Mouse (Mus musculus): ENCODE measurements at regions not wholly inside any gene's neighbourhood (a gene's known extent, or its start where the extent isn't known, plus 50 kb on each side); places are given as distances from the start of the nearest gene placed in this dataset.

GRCm38 (mm10) chr16:7544067-7544466 is 880.9 kb downstream of the Tmem114 start:
- no peak for ATAC-seq
- H3K4me3 ChIP-seq (replicated peaks) = no peak overlapping the region
- no peaks in the 10 kb centered on the region for H3K36me3 ChIP-seq
- H3K27ac ChIP-seq = no peak overlapping the region
- H3K9me3 ChIP-seq = no peaks in the 10 kb centered on the region
- H3K4me2 ChIP-seq (replicated peaks) = no peak overlapping the region
- 21% methylated on average over 4 of the region's 4 CpGs for WGBS
- H3K9ac ChIP-seq (replicated peaks) = no peak overlapping the region
- no peaks in the 10 kb centered on the region for H3K27me3 ChIP-seq
- no peaks in the 10 kb centered on the region for H3K4me1 ChIP-seq (replicated peaks)

GRCm38 (mm10) chr16:7529811-7530210 is 895.1 kb downstream of the Tmem114 start:
- Histone ChIP-seq H3K36me3 (no peaks in the 10 kb centered on the region), H3K9ac (replicated peaks) (no peak overlapping the region), H3K9me3 (no peaks in the 10 kb centered on the region), H3K4me1 (replicated peaks) (peaks cover 18% of the 10 kb centered on the region), H3K4me2 (replicated peaks) (no peak overlapping the region), H3K27ac (no peak overlapping the region), H3K4me3 (replicated peaks) (no peak overlapping the region), H3K27me3 (no peaks in the 10 kb centered on the region)
- WGBS = 85% methylated on average over 2 of the region's 2 CpGs
- ATAC-seq = no peak

GRCm38 (mm10) chr16:7528963-7529362 is 896.0 kb downstream of the Tmem114 start:
- 10% methylated on average over 5 of the region's 5 CpGs for WGBS
- Histone ChIP-seq H3K9ac (replicated peaks) (peak overlapping the region; percentile 24; the same call in 1 of the 2 replicates), H3K27me3 (no peaks in the 10 kb centered on the region), H3K9me3 (no peaks in the 10 kb centered on the region), H3K36me3 (no peaks in the 10 kb centered on the region), H3K4me1 (replicated peaks) (peaks cover 18% of the 10 kb centered on the region), H3K27ac (peak overlapping the region; percentile 70), H3K4me2 (replicated peaks) (peak overlapping the region; percentile 12; the same call in 1 of the 2 replicates), H3K4me3 (replicated peaks) (no peak overlapping the region)
- ATAC-seq = no peak

- WGBS = 51% methylated on average over 6 of the region's 6 CpGs
- no peak overlapping the region; the same call in 1 of the 2 replicates for H3K9ac ChIP-seq (replicated peaks)
- H3K4me1 ChIP-seq (replicated peaks) = peaks cover 18% of the 10 kb centered on the region
- no peak overlapping the region for H3K4me3 ChIP-seq (replicated peaks)
- H3K27ac ChIP-seq = peak overlapping the region; percentile 70
- H3K27me3 ChIP-seq = no peaks in the 10 kb centered on the region
- H3K4me2 ChIP-seq (replicated peaks) = peak overlapping the region; percentile 12; the same call in 1 of the 2 replicates
- no peaks in the 10 kb centered on the region for H3K9me3 ChIP-seq
- no peaks in the 10 kb centered on the region for H3K36me3 ChIP-seq
- ATAC-seq = peak; percentile 68; the same call in 1 of the 2 replicates
These were observed 896.8 kb downstream of the Tmem114 start for GRCm38 (mm10) chr16:7527923-7528776.

GRCm38 (mm10) chr16:7518711-7519110 is 906.2 kb downstream of the Tmem114 start:
- no peaks in the 10 kb centered on the region for H3K36me3 ChIP-seq
- H3K9me3 ChIP-seq = peaks cover 8% of the 10 kb centered on the region
- WGBS = 35% methylated on average over 2 of the region's 2 CpGs
- H3K4me2 ChIP-seq (replicated peaks) = no peak overlapping the region
- no peak overlapping the region for H3K27ac ChIP-seq
- no peak overlapping the region for H3K9ac ChIP-seq (replicated peaks)
- H3K4me3 ChIP-seq (replicated peaks) = no peak overlapping the region
- H3K4me1 ChIP-seq (replicated peaks) = no peaks in the 10 kb centered on the region
- ATAC-seq = no peak
- no peaks in the 10 kb centered on the region for H3K27me3 ChIP-seq

Data from midbrain, embryonic 13.5 days (tissue).